Mouse (Mus musculus): ENCODE measurements around the gene Tmem45a2.
A peak's percentile ranks its signal among the peaks of the same experiment; 100 is the strongest.
"Not testable (repeated sequence)": the region's sequence is repeated elsewhere in the genome, so short reads cannot be mapped to it uniquely, and the experiment has no call there.

Tmem45a2 gene

GRCm38 (mm10) chr16:57071132-57071639, at the start of gene Tmem45a2:
TSS of gene Tmem45a2 (minus strand) at chr16:57071372.
- no peak for DNase-seq

DNA sequence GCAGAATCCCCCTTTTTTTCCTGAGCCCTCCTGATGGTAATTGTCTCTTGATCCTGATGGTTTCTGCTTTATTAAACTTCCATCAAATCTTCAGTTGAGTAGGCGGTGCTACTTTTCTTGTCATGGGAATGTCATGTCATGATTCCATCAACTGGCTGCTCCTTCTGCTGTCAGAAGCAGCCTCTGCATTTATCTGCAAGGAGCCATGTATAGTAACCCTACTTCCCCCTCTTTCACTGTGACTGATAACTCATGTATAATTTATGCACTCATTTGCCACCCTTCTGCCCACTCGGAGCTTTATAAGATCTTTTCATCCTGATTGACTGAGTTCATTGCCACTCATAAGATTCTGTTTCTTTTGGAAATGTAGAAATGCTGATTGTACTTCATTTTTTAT, 46.4 kb upstream of the Tmem45a2 start:
- no peak for DNase-seq

- no peak for DNase-seq
These were observed 44.9 kb upstream of the Tmem45a2 start for GRCm38 (mm10) chr16:57116066-57116465.

GRCm38 (mm10) chr16:57106185-57106960, 35.2 kb upstream of the Tmem45a2 start:
- no peak for DNase-seq

DNA sequence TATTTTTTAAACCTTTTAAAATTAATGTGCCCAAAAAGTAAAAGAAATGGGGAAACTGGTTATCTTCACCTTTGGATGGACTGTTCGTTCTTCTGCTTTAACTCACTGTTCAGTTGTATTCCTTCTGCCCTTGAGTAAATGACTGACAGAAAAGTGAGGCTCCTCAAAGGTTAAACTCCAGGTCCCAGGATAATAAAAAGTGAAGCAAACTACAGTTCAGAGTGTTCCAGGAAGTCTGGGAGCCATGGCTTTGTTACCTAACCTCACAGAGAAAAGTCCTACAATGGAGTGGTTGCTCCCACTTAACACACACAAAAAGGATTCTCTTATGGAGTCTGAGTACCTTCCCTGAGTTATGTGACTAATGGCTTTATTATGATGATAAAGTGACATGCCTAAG, 30.0 kb upstream of the Tmem45a2 start:
- no peak for DNase-seq

GRCm38 (mm10) chr16:57099572-57100237, 28.5 kb upstream of the Tmem45a2 start:
- no peak for DNase-seq

DNA sequence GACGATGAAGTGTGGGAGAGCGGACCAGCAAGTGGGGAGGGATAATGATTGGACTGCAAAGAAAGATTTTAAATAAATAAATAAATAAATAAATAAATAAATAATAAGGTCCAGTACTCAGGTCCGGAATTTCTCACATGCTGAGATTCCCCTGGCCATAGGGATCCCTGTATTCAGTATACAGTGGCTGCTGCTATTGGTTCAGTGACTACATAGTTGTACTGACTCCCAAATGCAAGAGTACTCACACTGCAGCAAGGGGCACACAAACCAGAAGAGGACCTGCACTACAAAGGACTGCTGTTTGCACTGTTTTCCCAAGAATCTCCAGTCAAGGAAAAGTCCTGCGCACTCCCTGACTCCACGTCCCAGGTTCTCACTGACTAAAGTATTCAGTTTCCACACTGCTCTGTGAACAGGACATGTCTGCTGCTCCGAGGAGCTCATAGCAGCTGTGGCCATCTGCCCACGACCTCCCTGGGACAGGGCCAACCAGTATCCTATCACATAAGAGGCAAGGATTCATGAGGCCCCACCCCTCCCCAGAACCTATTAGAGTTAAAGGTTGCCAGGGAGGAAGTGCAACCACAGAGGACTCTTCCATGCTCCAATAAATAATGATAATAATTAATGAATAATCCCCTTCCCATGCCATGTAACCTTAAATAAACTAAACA, 27.4 kb upstream of the Tmem45a2 start:
- no peak for DNase-seq

DNA sequence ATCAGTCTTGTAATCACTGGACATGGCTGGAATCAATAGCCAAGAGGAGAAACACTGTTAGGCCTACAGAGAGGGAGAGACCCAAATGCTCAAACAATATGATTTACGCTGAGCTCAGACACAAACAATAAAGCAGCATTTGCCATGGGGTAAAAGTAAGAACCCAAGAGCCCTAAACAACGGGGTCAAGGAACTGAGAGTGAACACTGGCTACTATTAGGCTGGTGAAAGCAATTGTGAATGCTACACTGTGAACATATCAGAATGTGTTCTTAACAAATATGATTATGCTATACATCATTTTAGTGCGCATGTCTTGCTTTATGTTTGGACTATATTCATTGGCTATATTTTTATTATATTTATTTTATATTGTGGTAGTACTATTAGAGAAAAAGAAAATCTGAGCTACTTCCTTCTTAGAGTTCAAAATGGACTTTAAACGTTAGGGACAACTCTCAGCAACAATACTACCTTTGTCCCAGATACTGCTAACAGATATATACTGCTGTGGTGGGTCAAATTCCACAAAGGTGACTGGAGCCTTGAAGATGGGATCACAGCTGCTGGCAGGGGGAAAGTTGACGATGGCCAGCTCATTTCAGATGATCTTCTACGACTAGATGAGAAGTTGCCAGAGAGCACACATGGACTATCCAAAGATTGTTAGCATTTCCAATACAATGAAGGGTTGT, 21.9 kb upstream of the Tmem45a2 start:
- no peak for DNase-seq

DNA sequence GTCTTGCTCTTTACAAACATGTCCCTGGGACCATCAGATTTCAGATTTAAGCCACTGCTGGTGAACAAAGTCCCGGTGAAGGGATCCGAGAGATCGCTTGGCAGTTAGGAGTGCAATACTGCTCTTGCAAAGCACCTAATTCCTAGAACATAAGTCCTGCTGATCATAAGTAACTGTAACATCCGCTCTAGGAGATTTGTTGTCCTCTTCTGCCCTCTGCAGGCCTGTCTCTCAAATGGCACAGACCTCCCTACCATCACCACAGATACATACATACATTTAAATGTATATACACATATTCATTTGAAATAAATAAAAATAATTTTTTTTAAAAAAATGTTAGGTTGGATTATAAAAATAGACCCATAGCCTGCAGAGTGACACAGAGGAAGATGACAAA, 21.3 kb upstream of the Tmem45a2 start:
- peak; percentile 10 to 22 for DNase-seq

DNA sequence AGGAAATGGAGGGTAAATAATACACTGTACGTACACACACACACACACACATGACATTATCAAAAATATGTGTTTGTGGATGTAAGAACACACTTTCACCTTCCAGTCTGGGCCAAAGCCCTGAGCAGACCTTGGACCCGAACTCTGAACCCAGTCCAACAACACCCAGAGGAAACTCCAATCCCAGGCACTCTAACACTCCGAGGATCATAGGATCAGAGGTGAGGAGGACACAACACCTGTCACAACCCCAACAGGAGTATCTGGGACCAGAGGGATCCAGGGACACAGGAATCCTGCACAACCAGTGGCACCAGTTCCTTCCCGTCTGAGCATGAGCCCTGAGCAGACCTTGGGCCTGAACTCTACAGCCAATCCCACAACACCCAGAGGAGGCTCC, 8.4 kb upstream of the Tmem45a2 start:
- no peak for DNase-seq

GRCm38 (mm10) chr16:57075986-57076385, 4.8 kb upstream of the Tmem45a2 start:
- no peak for DNase-seq

DNA sequence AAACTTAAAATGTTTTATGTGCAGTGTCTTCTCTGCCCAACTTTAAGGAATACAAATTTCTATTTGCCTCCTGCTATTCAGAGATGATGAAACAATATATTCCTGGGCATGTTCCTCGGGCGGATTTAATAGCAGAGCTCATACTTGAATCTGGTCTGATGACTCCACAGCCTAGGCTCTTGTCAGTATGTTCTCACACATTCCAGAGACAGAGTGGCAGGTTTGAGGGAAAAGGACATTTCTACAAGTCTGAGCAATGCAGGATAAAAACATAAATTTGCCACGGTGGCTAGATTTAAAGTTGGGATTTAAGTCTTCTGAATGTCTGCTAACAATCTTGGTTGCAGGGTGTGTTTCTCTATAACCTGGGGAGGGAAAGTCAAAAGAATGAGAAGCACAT, 9.1 kb downstream of the Tmem45a2 start:
- DNase-seq: no peak

DNA sequence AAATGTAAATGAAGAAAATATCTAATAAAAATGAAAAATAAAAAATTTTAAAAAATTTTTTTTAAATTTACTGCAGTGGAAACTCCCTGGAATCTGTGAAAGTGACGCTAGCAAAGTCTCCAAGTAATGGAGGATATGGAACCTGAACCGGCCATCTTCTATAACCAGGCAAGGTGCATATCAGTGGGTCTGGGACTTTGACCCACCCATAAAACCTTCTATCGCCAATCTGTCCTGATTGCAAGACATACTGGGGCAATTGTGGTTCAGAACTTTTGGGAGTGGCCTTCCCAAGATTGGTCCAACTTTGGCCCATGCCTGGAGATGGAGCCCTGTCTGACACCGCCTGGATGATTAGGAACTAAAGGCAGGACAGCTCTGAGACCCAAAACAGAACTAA, 14.2 kb downstream of the Tmem45a2 start:
- no peak for DNase-seq

DNA sequence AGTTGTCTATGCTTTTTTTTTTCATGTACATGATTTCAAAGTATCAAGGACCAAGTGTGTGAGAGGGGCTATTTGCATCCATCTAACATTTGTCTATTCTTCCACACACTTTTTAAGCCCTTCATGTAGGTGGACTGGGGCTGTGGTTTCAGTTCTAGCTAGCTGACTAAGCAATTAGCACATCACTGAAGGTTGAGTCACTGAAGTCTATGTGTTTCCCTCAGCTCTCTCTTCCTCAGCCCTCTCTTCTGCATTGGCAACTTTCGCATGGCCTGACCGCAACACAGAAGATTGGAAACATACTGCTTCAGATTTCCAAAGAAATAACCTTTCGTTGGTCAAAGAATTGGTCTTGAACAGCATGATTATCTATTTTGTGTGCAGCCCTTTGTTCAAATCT, 21.2 kb downstream of the Tmem45a2 start:
- no peak for DNase-seq

DNA sequence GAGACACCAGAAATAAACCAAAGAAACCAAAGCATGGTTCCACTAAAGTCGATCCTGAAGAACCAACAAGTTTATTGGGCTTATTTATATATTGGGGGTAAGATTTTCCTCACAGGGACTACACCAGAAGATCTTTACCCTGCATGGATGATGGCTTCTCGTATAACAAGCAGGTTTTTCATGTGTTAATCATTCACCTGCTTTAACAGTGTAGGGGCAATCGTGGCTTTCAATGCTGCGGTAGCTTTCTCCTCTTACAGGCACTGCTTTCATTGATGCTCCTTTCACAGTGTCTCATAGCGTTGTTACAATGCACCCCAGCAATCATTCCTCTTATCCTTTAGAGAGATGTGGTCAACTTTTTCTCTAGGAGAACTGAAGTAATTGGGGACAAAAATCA, 32.6 kb downstream of the Tmem45a2 start:
- no peak for DNase-seq

GRCm38 (mm10) chr16:57030150-57030885, 40.9 kb downstream of the Tmem45a2 start:
- no peak for DNase-seq

DNA sequence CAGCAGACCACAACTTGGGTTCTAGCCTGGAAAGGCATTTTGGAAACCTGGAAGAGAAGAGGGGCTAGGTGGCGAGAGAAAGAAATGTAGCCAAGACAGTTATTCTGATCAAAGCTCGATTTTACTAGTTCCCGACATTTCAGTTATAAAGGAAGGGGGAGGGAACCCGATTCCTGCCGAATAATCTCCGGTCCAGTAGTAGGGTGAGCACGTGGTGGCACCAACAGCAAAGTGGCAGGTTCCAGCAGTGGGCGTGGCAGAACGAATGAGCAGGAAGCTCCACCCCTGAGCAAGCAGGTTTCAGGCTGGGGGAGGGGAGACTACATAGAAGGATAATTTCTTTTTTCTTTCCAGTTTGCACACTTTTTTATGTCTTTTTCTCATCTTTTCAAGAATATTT, 72.9 kb downstream of the Tmem45a2 start:
- DNase-seq: not testable (repeated sequence)
